Mouse (Mus musculus): ENCODE data around the gene Sgms2.

Gene Sgms2

GRCm38 (mm10) chr3:131491361-131491925 is at the start of gene Sgms2:
Gene Sgms2 (minus strand): TSS chr3:131491411.
- DNase-seq (ENCODE audit: extremely low read depth, low read depth, low spot score) = no peak

DNA sequence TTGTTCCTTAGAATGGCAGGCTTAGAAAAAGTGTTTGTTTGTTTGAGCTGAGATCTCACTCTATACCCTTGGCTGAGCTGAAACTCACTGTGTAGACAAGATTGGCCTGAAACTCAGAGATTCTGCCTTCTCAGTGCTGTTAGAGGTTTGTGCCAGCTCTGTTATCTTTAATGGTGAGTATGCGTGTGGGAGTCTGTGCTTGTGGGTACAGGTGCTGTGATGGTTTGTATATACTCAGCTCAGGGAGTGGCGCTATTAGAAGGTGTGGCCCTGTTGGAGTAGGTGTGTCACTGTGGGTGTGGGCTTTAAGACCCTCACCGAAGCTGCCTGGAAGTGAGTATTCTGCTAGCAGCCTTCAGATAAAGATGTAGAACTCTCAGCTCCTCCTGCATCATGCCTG is 34.0 kb upstream of the Sgms2 start:
- no peak for DNase-seq (ENCODE audit: extremely low read depth, low read depth, low spot score)

- no peak for DNase-seq (ENCODE audit: extremely low read depth, low read depth, low spot score)
These were observed 33.6 kb upstream of the Sgms2 start for GRCm38 (mm10) chr3:131524779-131525178.

GRCm38 (mm10) chr3:131524210-131524609 is 33.0 kb upstream of the Sgms2 start:
- no peak for DNase-seq (ENCODE audit: extremely low read depth, low read depth, low spot score)

DNA sequence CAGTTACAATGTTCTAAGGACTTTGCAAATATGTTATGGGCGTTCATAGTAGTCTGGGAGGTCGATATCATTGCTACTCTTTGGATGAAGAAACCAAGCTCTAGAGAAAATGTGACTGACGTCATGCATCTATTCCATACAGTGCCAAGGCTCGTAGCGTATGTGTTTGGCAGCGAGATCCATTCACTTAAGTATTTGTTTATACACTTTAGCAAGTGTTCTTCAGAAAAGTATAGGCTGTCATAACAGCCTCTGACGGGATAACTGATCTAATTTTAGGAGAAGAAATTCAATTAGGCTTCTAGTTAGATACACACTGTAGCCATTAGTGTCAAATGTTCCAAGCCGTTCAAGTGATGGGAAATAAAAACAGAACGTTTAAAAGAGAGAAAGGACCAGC is 32.5 kb upstream of the Sgms2 start:
- DNase-seq (ENCODE audit: extremely low read depth, low read depth, low spot score) = no peak

- peak; percentile 13 for DNase-seq (ENCODE audit: extremely low read depth, low read depth, low spot score)
These were observed 31.0 kb upstream of the Sgms2 start for GRCm38 (mm10) chr3:131522243-131522642.

DNA sequence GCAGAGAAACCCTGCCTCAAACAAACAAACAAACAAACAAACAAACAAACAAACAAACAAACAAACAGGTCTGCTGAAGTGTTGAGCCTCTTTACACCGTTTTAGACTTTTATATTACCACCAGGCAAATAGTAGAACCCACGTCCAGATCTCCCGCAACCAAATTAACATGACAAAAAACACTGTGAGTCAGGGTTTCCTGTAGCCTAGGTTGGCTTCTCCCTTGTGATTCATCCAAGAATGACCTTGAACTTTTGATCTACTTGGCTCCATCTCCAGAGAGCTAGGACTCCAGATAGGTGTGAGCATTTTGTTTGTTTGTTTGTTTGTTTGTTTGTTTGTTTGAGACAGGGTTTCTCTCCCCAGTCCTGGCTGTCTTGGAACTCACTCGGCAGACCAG is 30.0 kb upstream of the Sgms2 start:
- no peak for DNase-seq (ENCODE audit: extremely low read depth, low read depth, low spot score)

DNA sequence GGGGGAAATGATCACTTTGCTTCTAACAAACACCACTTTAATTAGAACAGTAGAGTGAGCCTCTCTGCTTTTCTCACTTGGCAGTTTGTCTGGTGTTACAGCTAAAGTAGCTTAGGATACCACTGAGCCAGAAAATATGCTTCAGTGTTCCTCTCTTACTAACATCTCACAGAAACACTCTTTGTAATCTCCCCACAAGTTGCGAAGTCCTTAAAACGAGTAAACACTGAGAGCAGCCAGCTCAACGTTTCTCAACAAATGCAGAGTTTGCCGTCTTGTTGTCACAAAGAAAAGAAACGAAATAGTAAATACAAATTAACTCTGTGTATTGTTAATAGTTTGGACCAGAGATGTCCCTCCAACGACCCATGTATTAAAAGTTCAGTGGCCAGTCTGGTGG is 26.5 kb upstream of the Sgms2 start:
- DNase-seq (ENCODE audit: extremely low read depth, low read depth, low spot score) = no peak

DNA sequence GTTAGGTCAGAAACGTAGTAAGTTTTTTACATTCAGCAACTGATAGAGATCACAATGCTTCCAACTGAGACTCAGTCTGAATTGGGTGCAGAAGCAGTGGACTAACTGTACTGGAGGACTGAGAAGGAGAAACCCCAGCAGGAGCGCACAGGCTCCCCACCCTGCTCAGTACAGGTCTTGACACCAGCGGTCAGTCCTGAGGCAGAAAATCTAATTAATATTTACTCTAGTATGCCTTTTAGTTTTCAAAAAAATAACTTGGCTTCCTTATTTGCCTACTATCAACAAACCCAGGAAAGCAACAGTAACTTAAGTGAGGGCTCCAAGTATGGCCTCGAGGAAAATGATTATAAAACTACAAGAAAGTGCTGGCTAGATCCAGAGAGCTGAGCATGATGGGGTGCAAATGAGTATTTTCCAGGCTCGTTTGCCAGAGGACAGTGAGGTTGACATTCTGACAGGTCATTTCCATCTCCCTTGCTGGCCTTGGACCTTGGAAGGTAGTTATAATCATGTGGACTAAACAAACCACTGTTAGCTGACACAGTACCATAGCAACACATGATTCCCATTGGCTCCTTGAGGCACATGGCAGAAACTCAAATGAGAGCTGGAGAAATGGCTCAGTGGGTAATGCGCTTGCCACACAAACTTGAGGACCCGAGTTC is 25.3 kb upstream of the Sgms2 start:
- no peak for DNase-seq (ENCODE audit: extremely low read depth, low read depth, low spot score)

DNA sequence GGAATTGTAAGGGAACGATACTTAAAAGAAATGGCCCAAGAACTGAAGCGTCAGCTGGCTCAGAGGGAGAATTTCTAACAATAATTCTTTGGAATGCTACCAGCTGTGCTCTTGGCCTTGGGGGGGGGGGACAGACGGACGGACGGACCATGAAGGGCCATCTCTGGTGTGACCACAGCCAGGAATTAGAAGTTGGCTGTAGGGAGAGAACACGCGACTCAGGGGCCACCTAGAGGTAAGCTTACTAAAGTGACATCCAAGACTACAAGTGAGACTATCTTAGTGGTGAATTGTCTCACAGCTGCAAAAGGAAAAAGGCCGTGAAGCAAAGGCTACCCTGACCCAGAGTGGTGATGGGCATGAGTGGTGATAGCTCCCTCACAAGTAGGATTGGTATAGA is 20.4 kb upstream of the Sgms2 start:
- no peak for DNase-seq (ENCODE audit: extremely low read depth, low read depth, low spot score)

- DNase-seq (ENCODE audit: extremely low read depth, low read depth, low spot score) = no peak
These were observed 16.8 kb upstream of the Sgms2 start for GRCm38 (mm10) chr3:131508024-131508423.

DNA sequence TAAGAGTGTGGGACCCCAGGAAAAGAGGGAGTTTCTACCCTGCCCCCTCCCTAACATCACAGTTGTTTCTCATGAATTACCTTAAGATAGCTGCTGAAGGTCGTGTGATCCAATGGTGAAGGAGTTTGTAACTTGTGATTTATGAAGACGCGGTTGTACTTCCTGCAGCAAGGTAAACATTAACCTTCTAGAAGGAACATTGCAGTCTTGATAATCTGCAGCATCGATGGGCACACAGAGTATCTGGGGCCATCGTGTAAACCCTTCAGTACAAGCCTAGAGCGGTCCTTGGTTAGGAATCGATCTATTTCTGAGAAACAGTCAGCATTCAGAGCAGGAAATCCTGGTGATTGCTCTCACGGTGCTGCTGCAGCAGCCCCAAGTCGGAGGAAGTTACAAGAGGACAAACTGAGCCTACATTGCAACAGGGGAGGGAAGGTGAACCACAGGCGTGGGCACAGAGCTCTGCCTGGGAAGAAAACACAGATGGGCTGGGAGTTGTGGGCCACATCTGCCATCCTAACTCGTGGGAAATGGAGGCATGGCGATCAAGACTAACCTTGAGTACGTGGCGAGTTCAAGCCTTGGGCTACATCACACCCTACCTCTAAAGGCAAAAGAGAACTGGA is 13.5 kb upstream of the Sgms2 start:
- DNase-seq (ENCODE audit: extremely low read depth, low read depth, low spot score) = no peak

- no peak for DNase-seq (ENCODE audit: extremely low read depth, low read depth, low spot score)
These were observed 10.6 kb upstream of the Sgms2 start for GRCm38 (mm10) chr3:131501677-131502370.

DNA sequence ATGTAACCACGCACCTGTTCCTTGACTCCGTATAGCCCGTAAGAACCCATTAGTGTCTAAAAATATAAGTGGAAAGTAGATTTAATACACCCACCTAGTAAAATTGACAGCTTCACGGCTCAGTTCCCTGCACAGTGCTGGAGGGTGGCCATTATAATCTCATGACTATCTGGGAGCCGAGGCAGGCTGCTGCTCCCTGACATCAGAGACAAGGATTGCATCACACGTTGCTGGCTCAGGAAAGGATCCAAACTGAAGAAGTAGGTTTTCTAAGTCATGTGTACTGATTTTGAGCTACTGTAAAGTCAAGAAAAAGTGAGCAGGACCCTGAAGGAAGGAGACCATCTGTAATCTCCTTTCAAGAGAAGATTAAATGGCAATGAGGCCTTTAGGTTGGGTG is 8.4 kb upstream of the Sgms2 start:
- DNase-seq (ENCODE audit: extremely low read depth, low read depth, low spot score) = no peak

- DNase-seq (ENCODE audit: extremely low read depth, low read depth, low spot score) = no peak
These were observed 5.4 kb upstream of the Sgms2 start for GRCm38 (mm10) chr3:131496506-131497122.

- no peak for DNase-seq (ENCODE audit: extremely low read depth, low read depth, low spot score)
These were observed 3.9 kb upstream of the Sgms2 start for GRCm38 (mm10) chr3:131495076-131495475.

DNA sequence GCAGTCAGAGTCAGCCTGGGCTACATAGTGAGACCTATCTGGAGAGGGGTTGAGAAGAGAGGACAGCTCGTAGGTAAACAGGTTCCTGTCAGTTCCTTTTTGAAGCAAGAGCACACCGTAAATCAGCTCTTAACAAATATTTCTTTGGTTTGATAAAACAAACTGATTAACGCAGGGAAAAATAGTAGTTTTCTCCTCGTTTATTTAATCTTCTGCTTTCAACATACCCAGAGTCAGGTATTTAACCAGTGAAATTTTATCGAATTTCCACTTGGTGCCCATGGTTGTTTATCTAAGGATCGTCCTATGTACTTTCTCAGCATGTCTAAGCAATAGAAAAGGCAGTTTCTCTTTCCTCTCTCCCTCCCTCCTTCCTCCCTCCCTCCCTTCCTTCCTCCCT is 2.0 kb upstream of the Sgms2 start:
- DNase-seq (ENCODE audit: extremely low read depth, low read depth, low spot score) = no peak

- DNase-seq (ENCODE audit: extremely low read depth, low read depth, low spot score) = no peak
These were observed 769 bp upstream of the Sgms2 start for GRCm38 (mm10) chr3:131491980-131492379.

DNA sequence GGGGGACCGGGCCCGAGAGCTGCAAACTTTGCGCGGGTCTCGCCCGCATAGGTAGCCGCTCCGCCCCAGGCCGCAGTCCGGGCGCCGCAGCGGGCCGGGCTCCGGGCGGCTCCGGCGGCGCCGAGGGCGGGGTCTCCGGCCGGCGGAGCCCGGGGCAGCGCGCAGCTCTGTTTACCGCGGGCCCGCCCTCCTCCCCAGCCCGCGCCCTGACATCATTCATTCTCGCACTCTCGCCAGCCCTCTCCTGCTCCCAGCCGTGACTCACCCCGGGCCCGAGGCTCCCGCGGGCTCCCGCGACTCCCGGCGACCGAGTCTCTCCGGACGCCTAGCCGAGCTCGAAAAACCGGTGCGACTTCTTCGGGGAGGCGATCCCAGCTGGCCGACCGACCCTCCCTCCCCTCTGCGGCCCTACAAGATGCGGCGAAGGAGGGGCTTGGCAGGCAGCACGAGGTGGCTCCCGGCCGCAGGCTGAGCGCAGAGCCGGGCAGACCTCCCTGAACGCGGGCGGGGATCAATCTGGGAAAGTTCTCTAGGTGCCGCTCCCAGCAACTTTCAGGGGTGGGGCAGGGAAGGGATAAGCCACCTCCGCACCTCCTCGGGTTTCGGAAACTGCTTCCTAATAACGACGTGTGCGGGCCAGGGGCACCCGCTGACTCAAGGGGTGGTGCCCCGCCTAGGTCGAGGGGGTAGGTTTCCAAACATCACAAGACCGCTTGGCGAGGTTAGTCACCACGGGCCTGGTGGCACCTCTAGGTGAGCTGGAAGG is 885 bp downstream of the Sgms2 start:
- no peak for DNase-seq (ENCODE audit: extremely low read depth, low read depth, low spot score)

GRCm38 (mm10) chr3:131489657-131490142 is 1.5 kb downstream of the Sgms2 start:
- no peak for DNase-seq (ENCODE audit: extremely low read depth, low read depth, low spot score)

GRCm38 (mm10) chr3:131488969-131489368 is 2.2 kb downstream of the Sgms2 start:
- no peak for DNase-seq (ENCODE audit: extremely low read depth, low read depth, low spot score)
